Mouse (Mus musculus): ENCODE measurements around the gene Nnmt. TPM values are rescaled to one million over a fixed set of nuclear protein-coding genes. Genes with fewer than 3 reads are reported as not detected.

Nnmt gene
- polyA plus RNA-seq, 1 experiment from 2014 or later, result 6.1 TPM

- Histone ChIP-seq H3K9ac (ENCODE audit: low read depth, low read length) (no peak overlapping the region), H3K4me3 (ENCODE audit: low read depth, low read length) (no peak overlapping the region), H3K9me3 (ENCODE audit: control insufficient read depth) (no peaks in the 10 kb centered on the region), H3K27ac (ENCODE audit: low read depth, low read length) (no peak overlapping the region), H3K27me3 (replicated peaks; ENCODE audit: control insufficient read depth, insufficient read depth, low read length) (no peaks in the 10 kb centered on the region), H3K4me2 (replicated peaks; ENCODE audit: low read depth) (no peak overlapping the region), H3K36me3 (ENCODE audit: control insufficient read depth, insufficient read depth) (no peaks in the 10 kb centered on the region), H3K4me1 (replicated peaks; ENCODE audit: control insufficient read depth, insufficient read depth, low read length) (no peaks in the 10 kb centered on the region)
- 79% methylated on average over 3 of the region's 3 CpGs for WGBS
- ATAC-seq, result no peak
- no peak for TF ChIP-seq CTCF (IDR thresholded peaks at IDR 0.05; ENCODE audit: low read depth)
Observed at GRCm38 (mm10) chr9:48617511-48618010, 12.6 kb upstream of the Nnmt start.

- H3K4me3 ChIP-seq (ENCODE audit: low read depth, low read length), result no peak overlapping the region
- no peaks in the 10 kb centered on the region for H3K4me1 ChIP-seq (replicated peaks; ENCODE audit: control insufficient read depth, insufficient read depth, low read length)
- TF ChIP-seq CTCF (IDR thresholded peaks at IDR 0.05; ENCODE audit: low read depth), result no peak
- H3K27me3 ChIP-seq (replicated peaks; ENCODE audit: control insufficient read depth, insufficient read depth, low read length), result no peaks in the 10 kb centered on the region
- H3K4me2 ChIP-seq (replicated peaks; ENCODE audit: low read depth), result no peak overlapping the region
- no peaks in the 10 kb centered on the region for H3K9me3 ChIP-seq (ENCODE audit: control insufficient read depth)
- no peak overlapping the region for H3K9ac ChIP-seq (ENCODE audit: low read depth, low read length)
- H3K36me3 ChIP-seq (ENCODE audit: control insufficient read depth, insufficient read depth), result no peaks in the 10 kb centered on the region
- 74% methylated on average over 4 of the region's 4 CpGs for WGBS
- no peak for ATAC-seq
- no peak overlapping the region for H3K27ac ChIP-seq (ENCODE audit: low read depth, low read length)
Observed at GRCm38 (mm10) chr9:48613221-48613620, 8.3 kb upstream of the Nnmt start.

GRCm38 (mm10) chr9:48612542-48612941, 7.6 kb upstream of the Nnmt start:
- Histone ChIP-seq H3K36me3 (ENCODE audit: control insufficient read depth, insufficient read depth) (no peaks in the 10 kb centered on the region), H3K4me3 (ENCODE audit: low read depth, low read length) (no peak overlapping the region), H3K27ac (ENCODE audit: low read depth, low read length) (no peak overlapping the region), H3K9me3 (ENCODE audit: control insufficient read depth) (no peaks in the 10 kb centered on the region), H3K27me3 (replicated peaks; ENCODE audit: control insufficient read depth, insufficient read depth, low read length) (no peaks in the 10 kb centered on the region), H3K4me1 (replicated peaks; ENCODE audit: control insufficient read depth, insufficient read depth, low read length) (no peaks in the 10 kb centered on the region), H3K9ac (ENCODE audit: low read depth, low read length) (no peak overlapping the region), H3K4me2 (replicated peaks; ENCODE audit: low read depth) (no peak overlapping the region)
- 72% methylated on average over 5 of the region's 5 CpGs for WGBS
- ATAC-seq, result no peak
- no peak for TF ChIP-seq CTCF (IDR thresholded peaks at IDR 0.05; ENCODE audit: low read depth)

- H3K36me3 ChIP-seq (ENCODE audit: control insufficient read depth, insufficient read depth), result no peaks in the 10 kb centered on the region
- no peak overlapping the region for H3K27ac ChIP-seq (ENCODE audit: low read depth, low read length)
- no peaks in the 10 kb centered on the region for H3K9me3 ChIP-seq (ENCODE audit: control insufficient read depth)
- TF ChIP-seq CTCF (IDR thresholded peaks at IDR 0.05; ENCODE audit: low read depth), result no peak
- no peak for ATAC-seq
- H3K9ac ChIP-seq (ENCODE audit: low read depth, low read length), result no peak overlapping the region
- no peak overlapping the region for H3K4me2 ChIP-seq (replicated peaks; ENCODE audit: low read depth)
- H3K27me3 ChIP-seq (replicated peaks; ENCODE audit: control insufficient read depth, insufficient read depth, low read length), result no peaks in the 10 kb centered on the region
- no peaks in the 10 kb centered on the region for H3K4me1 ChIP-seq (replicated peaks; ENCODE audit: control insufficient read depth, insufficient read depth, low read length)
- 26% methylated on average over 1 of the region's 1 CpGs for WGBS
- H3K4me3 ChIP-seq (ENCODE audit: low read depth, low read length), result no peak overlapping the region
Observed at GRCm38 (mm10) chr9:48611032-48611431, 6.1 kb upstream of the Nnmt start.

- H3K27me3 ChIP-seq (replicated peaks; ENCODE audit: control insufficient read depth, insufficient read depth, low read length), result no peaks in the 10 kb centered on the region
- H3K9me3 ChIP-seq (ENCODE audit: control insufficient read depth), result no peaks in the 10 kb centered on the region
- no peak overlapping the region for H3K9ac ChIP-seq (ENCODE audit: low read depth, low read length)
- H3K4me2 ChIP-seq (replicated peaks; ENCODE audit: low read depth), result no peak overlapping the region
- H3K4me1 ChIP-seq (replicated peaks; ENCODE audit: control insufficient read depth, insufficient read depth, low read length), result no peaks in the 10 kb centered on the region
- 62% methylated on average over 4 of the region's 4 CpGs for WGBS
- no peaks in the 10 kb centered on the region for H3K36me3 ChIP-seq (ENCODE audit: control insufficient read depth, insufficient read depth)
- no peak for ATAC-seq
- no peak for TF ChIP-seq CTCF (IDR thresholded peaks at IDR 0.05; ENCODE audit: low read depth)
- H3K4me3 ChIP-seq (ENCODE audit: low read depth, low read length), result no peak overlapping the region
- no peak overlapping the region for H3K27ac ChIP-seq (ENCODE audit: low read depth, low read length)
Observed at GRCm38 (mm10) chr9:48609734-48610133, 4.8 kb upstream of the Nnmt start.

- no peak overlapping the region for H3K4me3 ChIP-seq (ENCODE audit: low read depth, low read length)
- H3K9ac ChIP-seq (ENCODE audit: low read depth, low read length), result no peak overlapping the region
- H3K9me3 ChIP-seq (ENCODE audit: control insufficient read depth), result no peaks in the 10 kb centered on the region
- 73% methylated on average over 7 of the region's 7 CpGs for WGBS
- no peaks in the 10 kb centered on the region for H3K36me3 ChIP-seq (ENCODE audit: control insufficient read depth, insufficient read depth)
- no peaks in the 10 kb centered on the region for H3K27me3 ChIP-seq (replicated peaks; ENCODE audit: control insufficient read depth, insufficient read depth, low read length)
- no peak for ATAC-seq
- H3K4me1 ChIP-seq (replicated peaks; ENCODE audit: control insufficient read depth, insufficient read depth, low read length), result no peaks in the 10 kb centered on the region
- no peak overlapping the region for H3K27ac ChIP-seq (ENCODE audit: low read depth, low read length)
- no peak overlapping the region for H3K4me2 ChIP-seq (replicated peaks; ENCODE audit: low read depth)
- no peak for TF ChIP-seq CTCF (IDR thresholded peaks at IDR 0.05; ENCODE audit: low read depth)
Observed at GRCm38 (mm10) chr9:48607417-48607816, 2.5 kb upstream of the Nnmt start.

GRCm38 (mm10) chr9:48606171-48606570, 1.2 kb upstream of the Nnmt start:
- Histone ChIP-seq H3K27me3 (replicated peaks; ENCODE audit: control insufficient read depth, insufficient read depth, low read length) (no peaks in the 10 kb centered on the region), H3K9me3 (ENCODE audit: control insufficient read depth) (no peaks in the 10 kb centered on the region), H3K4me2 (replicated peaks; ENCODE audit: low read depth) (no peak overlapping the region), H3K4me1 (replicated peaks; ENCODE audit: control insufficient read depth, insufficient read depth, low read length) (no peaks in the 10 kb centered on the region), H3K4me3 (ENCODE audit: low read depth, low read length) (no peak overlapping the region), H3K9ac (ENCODE audit: low read depth, low read length) (no peak overlapping the region), H3K36me3 (ENCODE audit: control insufficient read depth, insufficient read depth) (no peaks in the 10 kb centered on the region), H3K27ac (ENCODE audit: low read depth, low read length) (no peak overlapping the region)
- WGBS, result 87% methylated on average over 7 of the region's 7 CpGs
- TF ChIP-seq CTCF (IDR thresholded peaks at IDR 0.05; ENCODE audit: low read depth), result no peak
- no peak for ATAC-seq

Measured in intestine, postnatal 0 days (tissue).